ENCODE assay signal across 17 mouse cellular contexts in the genomic region with DNA sequence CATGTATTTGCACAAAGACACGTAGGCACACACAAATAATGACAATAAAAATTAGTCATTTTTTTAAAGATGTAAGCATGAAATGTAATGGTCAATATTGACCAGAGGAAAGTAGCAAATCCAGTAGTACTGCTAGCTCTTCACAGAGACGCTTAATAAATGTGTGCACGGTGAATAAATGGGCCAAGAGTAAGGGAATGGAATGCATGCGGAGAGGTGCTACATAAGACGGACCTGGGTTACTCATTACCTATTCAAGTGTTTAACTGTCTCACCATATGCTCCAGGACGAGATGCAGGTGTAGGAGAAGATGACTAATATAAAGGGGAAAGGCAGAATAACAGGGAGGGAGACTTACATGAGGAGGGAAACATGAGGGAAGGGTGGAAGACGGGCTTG.
"Had no signal": no experiment of that assay in that cellular context is flagged by ENCODE, and none has a peak within 500 bp of the region (broad histone marks: within the 10 kb centered on the region; RNA-seq: fewer than 3 reads in every experiment).

No protein-coding gene starts in this region.

- H3K27me3 ChIP-seq: liver, embryonic 13.5 days; liver, embryonic 15.5 days; megakaryocyte, embryonic 14.5 days; midbrain, embryonic 13.5 days; midbrain, embryonic 15.5 days; neural tube, embryonic 12.5 days; stomach, embryonic 15.5 days had no signal

- H3K9me3 ChIP-seq: liver, embryonic 15.5 days; midbrain, embryonic 15.5 days; stomach, embryonic 15.5 days had no signal

- H3K9ac ChIP-seq: liver, embryonic 13.5 days; liver, embryonic 15.5 days; liver, postnatal 0 days; midbrain, embryonic 13.5 days; midbrain, embryonic 15.5 days; neural tube, embryonic 12.5 days; stomach, embryonic 15.5 days had no signal

- H3K4me1 ChIP-seq: liver, embryonic 13.5 days; liver, embryonic 15.5 days; megakaryocyte, embryonic 14.5 days; neural tube, embryonic 12.5 days; stomach, embryonic 15.5 days had no signal

- H3K36me3 ChIP-seq: liver, embryonic 13.5 days; liver, embryonic 15.5 days; midbrain, embryonic 13.5 days; midbrain, embryonic 15.5 days; neural tube, embryonic 12.5 days; stomach, embryonic 15.5 days had no signal

- H3K27ac ChIP-seq: liver, embryonic 13.5 days; liver, embryonic 15.5 days; macrophage; midbrain, embryonic 13.5 days; midbrain, embryonic 15.5 days; neural tube, embryonic 12.5 days; stomach, embryonic 15.5 days; stomach, postnatal 0 days had no signal

- H3K4me3 ChIP-seq: liver, embryonic 13.5 days; liver, embryonic 15.5 days; megakaryocyte, embryonic 14.5 days; midbrain, embryonic 13.5 days; midbrain, embryonic 15.5 days; neural tube, embryonic 12.5 days; stomach, embryonic 15.5 days had no signal

- DNase-seq: liver, embryonic 13.5 days; liver, postnatal 0 days; lung, postnatal 36 days; right cerebral cortex, postnatal 14 days; thymus, adult 2 months; thymus, postnatal 25 days; thymus, postnatal 4 days had no signal

- H3K4me2 ChIP-seq: liver, embryonic 11.5 days; liver, embryonic 13.5 days; liver, embryonic 15.5 days; midbrain, embryonic 11.5 days; midbrain, embryonic 13.5 days; midbrain, embryonic 15.5 days; neural tube, embryonic 12.5 days; stomach, embryonic 15.5 days had no signal

- ATAC-seq: liver, postnatal 0 days; midbrain, embryonic 13.5 days; midbrain, embryonic 15.5 days had no signal
